Mouse (Mus musculus) T-helper 2 cell (primary cell): Measurements from ENCODE around the gene D430041D05Rik.

Experiments used
- in situ Hi-C: fragments of 300-600 bp; cut with MboI, MseI; formaldehyde crosslinking; loops from one replicate; pipeline ENCODE4 v1.15.1; 2025; ENCODE audit warnings: high pct_unique_total_duplicates

Gene D430041D05Rik

DNA sequence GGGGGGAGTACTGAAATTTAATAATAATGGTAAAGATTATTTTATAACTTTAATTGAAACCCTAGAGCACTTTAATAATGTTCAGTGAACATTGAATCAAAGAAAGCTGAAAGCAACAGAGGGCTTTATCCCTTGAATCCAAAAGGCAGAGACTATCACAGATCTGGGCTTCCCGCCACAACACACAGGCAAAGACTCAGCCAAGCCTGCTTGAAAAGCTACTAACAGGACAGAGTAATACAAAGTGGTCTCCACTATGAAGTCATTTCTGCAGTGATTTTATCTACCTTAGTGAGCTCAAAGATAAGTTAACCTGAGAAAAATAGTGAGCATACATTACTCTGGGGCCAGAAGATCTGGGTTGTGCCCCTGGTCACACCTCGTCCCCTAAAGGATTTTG is 128.0 kb downstream of the D430041D05Rik start:
- in situ Hi-C loops = no loop called here

- in situ Hi-C loops = no loop called here
Observed at GRCm38 (mm10) chr2:104267049-104267448, 143.8 kb downstream of the D430041D05Rik start.

DNA sequence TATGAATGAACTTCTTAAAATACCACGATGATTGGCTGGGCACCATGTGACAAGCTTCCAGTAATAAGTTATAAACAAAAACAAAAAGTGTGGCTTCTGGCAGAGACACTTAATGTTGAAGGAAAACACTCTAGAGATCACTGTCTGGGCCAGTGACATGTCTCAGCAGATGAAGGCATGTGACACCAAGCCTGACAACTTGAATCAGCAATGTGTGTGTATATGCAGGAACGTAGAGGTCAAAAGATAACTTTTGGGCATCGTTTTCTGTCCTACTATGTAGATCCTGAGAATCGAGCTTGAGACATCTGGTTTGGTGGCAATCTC is 149.1 kb downstream of the D430041D05Rik start:
- in situ Hi-C loops = loop anchor here (5.0 kb wide), 1 partner anchor 56 kb away; no protein-coding TSS in a partner anchor

DNA sequence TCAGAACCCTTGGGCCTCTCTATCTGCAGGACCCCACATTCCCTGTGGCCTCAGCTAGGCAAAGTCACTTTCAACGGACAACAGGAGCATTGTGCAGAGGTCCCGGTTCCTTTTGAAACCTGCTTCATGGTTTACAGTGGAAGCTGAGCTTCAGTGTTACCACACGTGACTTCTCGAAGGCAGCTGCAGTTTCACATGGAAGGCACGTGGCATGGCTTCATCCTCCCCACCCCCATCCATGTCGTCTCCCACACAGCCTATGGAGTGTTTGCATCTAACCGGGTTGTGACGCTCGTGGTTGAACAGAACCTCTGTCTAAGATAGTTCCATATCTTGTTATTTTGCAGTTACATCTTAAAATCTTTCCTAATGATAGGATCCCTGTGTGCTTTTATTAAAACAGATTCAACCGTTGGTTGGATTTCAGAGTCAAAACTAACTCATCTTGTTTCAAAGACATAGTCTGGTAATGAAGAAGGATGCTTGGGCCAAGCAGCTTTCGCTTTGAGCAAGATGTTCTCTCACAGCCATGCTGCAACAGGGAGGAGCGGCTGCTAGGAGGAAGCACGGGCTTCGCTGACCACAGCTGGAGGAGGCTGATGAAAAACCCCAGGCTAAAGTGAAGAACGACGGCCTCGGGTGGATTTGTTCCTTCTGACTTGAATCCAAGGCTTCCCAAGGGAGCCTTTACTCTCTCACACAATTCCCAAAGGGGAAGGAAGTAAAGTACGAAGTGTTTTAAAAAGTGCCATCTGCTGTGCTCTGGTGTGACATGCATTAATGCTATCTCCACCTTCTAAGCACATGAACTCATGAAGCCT is 149.7 kb downstream of the D430041D05Rik start:
- in situ Hi-C loops = loop anchor here (5.0 kb wide), 1 partner anchor 56 kb away; no protein-coding TSS in a partner anchor

DNA sequence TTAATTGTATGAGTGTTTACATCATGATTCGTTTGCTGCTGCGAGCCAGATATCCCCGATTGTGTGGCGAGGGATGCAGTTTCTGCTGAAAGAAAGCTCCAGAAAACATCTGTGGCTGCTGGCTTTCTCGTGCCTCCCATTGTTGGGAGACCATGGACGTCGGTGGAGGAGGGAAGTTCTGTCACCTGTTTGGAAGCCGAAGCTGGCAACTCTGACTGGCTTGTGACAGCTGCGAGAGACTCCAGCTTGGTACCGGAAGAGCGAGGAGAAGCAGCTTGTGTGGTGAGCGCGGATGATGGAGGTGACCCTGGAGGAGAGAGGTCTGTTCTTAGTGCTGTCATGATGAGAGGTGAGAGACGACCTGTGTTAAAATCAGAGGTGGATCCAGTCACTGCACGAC is 154.2 kb downstream of the D430041D05Rik start:
- in situ Hi-C loops = no loop called here

DNA sequence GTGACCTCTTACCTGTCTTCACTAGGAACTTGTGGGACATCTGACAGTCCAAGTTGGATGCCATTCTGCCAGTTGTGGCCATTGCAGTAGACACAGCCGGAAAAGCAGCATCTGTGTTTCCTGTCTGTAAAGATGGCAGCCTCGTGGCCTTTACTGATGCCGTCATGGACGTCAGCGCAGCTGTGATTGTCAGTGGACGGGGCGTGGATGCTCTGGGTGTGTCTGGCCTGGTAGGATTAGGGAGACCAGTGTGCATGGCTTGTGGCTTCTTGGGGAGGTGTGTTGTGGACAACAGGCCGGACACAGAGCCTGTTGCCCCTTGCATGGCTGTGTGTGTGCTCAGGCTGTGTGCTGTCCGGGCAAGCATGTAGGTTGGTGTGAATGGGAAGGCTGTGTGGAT is 155.9 kb downstream of the D430041D05Rik start:
- in situ Hi-C loops = no loop called here

DNA sequence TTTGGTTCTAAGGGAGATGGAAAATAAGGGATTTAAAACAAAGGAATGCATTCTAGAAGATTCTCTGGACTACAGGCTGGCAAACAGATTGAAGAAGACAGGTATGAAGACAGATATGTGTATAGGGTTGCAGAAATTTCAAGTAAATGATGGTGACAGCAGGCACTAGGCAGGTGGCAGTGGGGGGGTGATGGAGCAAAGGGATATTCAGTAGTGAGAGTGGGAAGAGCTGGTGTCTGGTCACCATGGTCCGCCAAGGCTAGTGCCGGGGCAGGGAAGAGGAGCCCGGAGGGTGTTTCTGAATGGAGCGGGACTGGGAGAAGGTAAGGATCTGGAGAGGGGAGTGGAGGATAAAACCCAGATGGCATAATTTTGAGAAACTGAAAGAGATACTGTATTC is 157.5 kb downstream of the D430041D05Rik start:
- in situ Hi-C loops = no loop called here

DNA sequence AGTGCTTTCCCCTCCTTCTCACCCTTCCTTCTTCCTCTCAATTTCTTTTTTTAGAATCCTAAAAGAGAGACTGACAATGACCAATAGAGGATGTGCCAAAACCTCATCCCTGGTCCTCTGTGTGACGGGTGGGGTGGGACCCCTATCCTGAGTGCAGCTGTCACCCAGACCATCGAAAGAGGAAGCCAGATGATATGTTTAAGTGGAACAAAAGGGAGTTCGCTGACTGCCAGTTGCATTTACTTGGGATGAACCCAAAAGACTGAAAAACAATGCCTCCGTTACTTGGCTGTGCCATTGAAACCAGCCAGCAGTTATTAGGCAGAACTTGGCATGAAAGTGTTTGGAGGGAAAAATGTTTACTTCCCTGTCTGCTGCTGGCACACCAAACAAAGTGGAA is 159.2 kb downstream of the D430041D05Rik start:
- in situ Hi-C loops = no loop called here

- in situ Hi-C loops = no loop called here
Observed at GRCm38 (mm10) chr2:104249856-104250255, 161.0 kb downstream of the D430041D05Rik start.

GRCm38 (mm10) chr2:104246851-104247250 is 164.0 kb downstream of the D430041D05Rik start:
- in situ Hi-C loops = no loop called here

GRCm38 (mm10) chr2:104242055-104242454 is 168.8 kb downstream of the D430041D05Rik start:
- in situ Hi-C loops = no loop called here

- in situ Hi-C loops = no loop called here
Observed at GRCm38 (mm10) chr2:104237141-104237540, 173.7 kb downstream of the D430041D05Rik start.

GRCm38 (mm10) chr2:104230444-104230843 is 180.4 kb downstream of the D430041D05Rik start:
- in situ Hi-C loops = no loop called here

GRCm38 (mm10) chr2:104226057-104226456 is 184.8 kb downstream of the D430041D05Rik start:
- in situ Hi-C loops = no loop called here

- in situ Hi-C loops = no loop called here
Observed at GRCm38 (mm10) chr2:104219733-104220391, 191.0 kb downstream of the D430041D05Rik start.

- in situ Hi-C loops = no loop called here
Observed at GRCm38 (mm10) chr2:104218588-104219065, 192.2 kb downstream of the D430041D05Rik start.

DNA sequence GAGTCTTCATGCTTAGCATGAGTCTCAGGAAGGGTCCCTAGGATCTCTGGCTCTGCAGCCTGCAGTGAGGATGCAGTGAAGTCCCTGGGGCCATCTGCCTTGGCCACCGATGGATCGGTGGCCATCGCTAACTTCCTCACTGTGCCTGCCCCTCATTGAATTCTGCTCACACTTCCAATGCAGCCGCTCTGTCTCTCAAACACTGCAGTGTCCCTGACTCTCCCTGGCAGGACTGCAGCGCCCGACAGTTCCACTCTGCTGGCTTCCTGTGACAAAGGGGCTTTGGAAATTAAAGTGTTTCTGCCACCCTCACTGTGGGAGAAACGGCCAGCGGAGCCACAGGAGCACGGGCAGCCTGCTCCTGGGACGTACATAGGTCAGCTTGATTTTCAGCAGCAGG is 192.7 kb downstream of the D430041D05Rik start:
- in situ Hi-C loops = no loop called here

DNA sequence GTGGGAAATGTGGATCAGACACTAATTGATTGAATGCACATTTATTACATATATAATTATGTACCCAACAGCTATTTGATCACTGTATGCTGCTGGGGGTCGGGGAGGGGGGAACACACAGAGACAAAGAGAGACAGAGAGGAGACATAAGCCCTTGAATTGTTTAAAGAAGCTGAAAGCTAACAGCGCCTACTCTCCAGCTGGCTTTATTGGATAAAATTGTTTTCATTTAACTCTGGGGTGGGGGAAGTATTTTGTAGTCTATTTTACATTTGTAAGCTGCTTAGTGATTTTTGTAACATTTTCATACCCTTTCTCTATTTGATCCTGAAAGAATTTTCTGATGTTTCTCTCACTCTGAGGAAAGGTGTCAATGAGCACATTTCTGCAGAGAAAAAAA is 201.4 kb downstream of the D430041D05Rik start:
- in situ Hi-C loops = no loop called here

DNA sequence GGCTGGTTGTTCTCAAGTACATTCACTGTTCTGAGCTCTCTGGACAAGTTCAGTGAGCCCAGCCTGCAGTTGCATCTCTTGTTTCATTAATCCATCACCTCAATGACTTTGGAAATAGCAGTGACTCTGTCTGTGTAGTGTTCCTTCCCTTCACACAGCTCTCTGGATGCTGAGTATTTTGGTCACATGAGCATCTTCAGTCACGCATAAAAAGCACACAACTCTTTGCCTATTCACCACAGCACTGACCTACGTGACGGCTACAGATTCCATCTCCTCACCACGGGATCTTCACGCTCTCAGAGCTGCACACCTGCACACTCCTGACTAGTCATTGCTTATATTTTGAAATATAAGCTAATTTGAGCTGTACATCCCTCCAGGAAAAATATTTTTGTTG is 202.4 kb downstream of the D430041D05Rik start:
- in situ Hi-C loops = no loop called here

DNA sequence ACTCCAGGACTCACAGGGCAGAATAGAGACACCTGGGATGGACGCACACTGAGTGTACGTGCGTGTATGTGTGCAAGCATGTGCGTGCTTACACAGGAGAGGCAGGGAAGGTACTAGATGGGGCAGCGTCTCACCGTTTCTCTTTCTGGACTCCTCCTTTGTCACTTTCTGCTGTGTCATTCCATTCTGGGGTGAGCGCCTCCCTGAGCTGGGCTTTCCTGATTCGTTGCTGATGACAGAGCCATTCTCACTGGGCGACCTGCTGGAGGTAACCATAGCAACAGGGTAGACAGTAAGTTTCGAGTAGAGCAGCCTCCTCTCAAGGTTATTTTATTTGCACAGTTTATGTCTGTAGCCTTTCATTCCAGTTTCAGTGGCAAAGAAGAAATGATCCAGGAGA is 202.9 kb downstream of the D430041D05Rik start:
- in situ Hi-C loops = no loop called here

- in situ Hi-C loops = no loop called here
Observed at GRCm38 (mm10) chr2:104205623-104206022, 205.2 kb downstream of the D430041D05Rik start.

- in situ Hi-C loops = no loop called here
Observed at GRCm38 (mm10) chr2:104200211-104200610, 210.6 kb downstream of the D430041D05Rik start.

DNA sequence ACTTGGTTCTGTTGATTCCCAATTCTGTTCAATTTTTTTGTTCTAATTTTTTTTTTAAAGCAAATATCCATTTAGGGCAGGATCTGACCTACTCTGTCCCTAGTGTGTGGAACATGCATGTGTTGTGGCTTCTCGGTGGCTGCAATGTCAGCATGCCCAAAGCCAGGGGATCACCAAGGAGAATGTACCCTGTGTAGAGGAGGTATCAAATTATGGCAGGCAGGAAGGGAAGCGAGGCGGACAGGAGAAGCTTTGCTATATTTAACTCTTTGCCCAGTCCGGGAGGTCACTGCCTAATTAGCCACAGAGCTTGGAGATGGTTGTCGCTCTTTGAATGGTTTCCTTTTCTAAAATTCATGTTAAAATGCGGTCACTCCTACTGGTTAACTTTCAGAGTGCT is 212.6 kb downstream of the D430041D05Rik start:
- in situ Hi-C loops = no loop called here
